Mouse (Mus musculus) common myeloid progenitor, adult 5-6 weeks (primary cell): ENCODE measurements around the gene U2surp. TPM values are rescaled to one million over a fixed set of nuclear protein-coding genes. Genes with fewer than 3 reads are reported as not detected.

Source experiments
- ATAC-seq: replicated peaks from 2 replicates; pipeline ENCODE4 v1.8.0; 2016; ENCODE audit warnings: low read depth, mild to moderate bottlenecking, moderate TSS enrichment, inconsistent platforms; ENCODE audit not compliant: poor library complexity, severe bottlenecking
- total RNA-seq: library from RNA; stranded (forward); fragments of 200-1000, 187-1606 nt; gene quantifications from 2 replicates; pipeline ENCODE4 v1.2.3, GENCODE M21; 2017

U2surp gene
- 204 and 227 TPM in 2 replicates for total RNA-seq

GRCm38 (mm10) chr9:95511472-95512330 is at the start of gene U2surp:
TSS of gene U2surp (minus strand) at chr9:95511996.
- peak; percentile 95 for ATAC-seq

GRCm38 (mm10) chr9:95559936-95560735 is 48.3 kb upstream of the U2surp start:
- peak; percentile 27; the same call in 1 of the 2 replicates for ATAC-seq

- ATAC-seq, result no peak
Measured at GRCm38 (mm10) chr9:95559059-95559935, 47.5 kb upstream of the U2surp start, which contains the start of gene Paqr9. TSS of gene Paqr9 (plus strand) at chr9:95559657.

- ATAC-seq, result no peak
Measured at GRCm38 (mm10) chr9:95558726-95559058, 46.9 kb upstream of the U2surp start.

- no peak for ATAC-seq
Measured at GRCm38 (mm10) chr9:95557722-95558121, 45.9 kb upstream of the U2surp start.

- peak; percentile 31 for ATAC-seq
Measured at GRCm38 (mm10) chr9:95556067-95556512, 44.3 kb upstream of the U2surp start.

GRCm38 (mm10) chr9:95555233-95555740 is 43.5 kb upstream of the U2surp start:
- no peak for ATAC-seq

- ATAC-seq, result peak; percentile 74
Measured at GRCm38 (mm10) chr9:95554231-95555221, 42.7 kb upstream of the U2surp start.

GRCm38 (mm10) chr9:95552175-95552705 is 40.4 kb upstream of the U2surp start:
- ATAC-seq, result no peak

GRCm38 (mm10) chr9:95550856-95551774 is 39.3 kb upstream of the U2surp start:
- ATAC-seq, result peak; percentile 26; the same call in 1 of the 2 replicates

GRCm38 (mm10) chr9:95549626-95550411 is 38.0 kb upstream of the U2surp start:
- no peak for ATAC-seq

- peak; percentile 73 for ATAC-seq
Measured at GRCm38 (mm10) chr9:95546679-95547078, 34.9 kb upstream of the U2surp start.

- no peak for ATAC-seq
Measured at GRCm38 (mm10) chr9:95544598-95544997, 32.8 kb upstream of the U2surp start.

GRCm38 (mm10) chr9:95542475-95542874 is 30.7 kb upstream of the U2surp start:
- no peak for ATAC-seq

- ATAC-seq, result no peak
Measured at GRCm38 (mm10) chr9:95541650-95542432, 30.0 kb upstream of the U2surp start.

- no peak for ATAC-seq
Measured at GRCm38 (mm10) chr9:95541208-95541607, 29.4 kb upstream of the U2surp start.
